Mouse (Mus musculus): ENCODE data around the gene Adamtsl5. TPM values are rescaled to one million over a fixed set of nuclear protein-coding genes. Genes with fewer than 3 reads are reported as not detected.

The Adamtsl5 gene
- polyA plus RNA-seq, 1 experiment = 5.5 TPM

DNA sequence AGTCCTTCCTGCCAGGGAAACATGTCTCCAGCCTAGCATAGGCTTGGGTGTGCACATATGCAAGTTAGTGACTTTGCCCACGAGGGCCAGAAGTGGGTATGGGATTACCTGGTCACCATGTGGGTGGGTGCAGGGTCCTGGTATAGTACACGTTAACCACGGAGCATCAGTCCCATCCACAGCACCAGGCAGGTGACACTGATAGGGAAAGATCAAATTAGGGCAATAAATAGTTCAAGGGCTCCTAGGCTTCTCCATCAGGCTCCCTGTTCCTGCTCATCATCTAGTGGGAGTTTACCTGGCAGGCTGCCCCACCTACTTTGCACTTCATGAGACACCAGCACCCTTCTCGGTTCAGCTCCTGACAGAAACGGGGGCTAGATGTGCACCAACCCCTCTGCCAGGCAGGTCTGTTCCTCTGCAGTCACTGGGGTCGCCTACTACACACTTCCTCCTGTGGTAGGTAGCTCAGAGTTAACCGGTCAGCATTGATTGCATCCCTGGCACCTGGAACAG, 53.4 kb downstream of the Adamtsl5 start:
- Histone ChIP-seq H3K4me1 (ENCODE audit: control insufficient read depth, insufficient read depth, low read length) (no peaks in the 10 kb centered on the region; the same call in 1 of the 2 replicates), H3K4me3 (ENCODE audit: insufficient read depth, low read depth, low read length) (no peak overlapping the region), H3K36me3 (ENCODE audit: control insufficient read depth, insufficient read depth, low read length) (no peaks in the 10 kb centered on the region), H3K27me3 (replicated peaks; ENCODE audit: control insufficient read depth, insufficient read depth, low read length) (no peaks in the 10 kb centered on the region), H3K27ac (ENCODE audit: insufficient read depth, low read depth, low read length) (no peak overlapping the region)
- 59% methylated on average over 7 of the region's 7 CpGs for WGBS
- TF ChIP-seq POLR2A (IDR thresholded peaks at IDR 0.05; ENCODE audit: low read depth, low read length) = no peak
- TF ChIP-seq CTCF (conservative IDR thresholded peaks at IDR 0.05; ENCODE audit: insufficient read depth, insufficient read length, low read depth, low read length) = no peak
- no peak for DNase-seq

DNA sequence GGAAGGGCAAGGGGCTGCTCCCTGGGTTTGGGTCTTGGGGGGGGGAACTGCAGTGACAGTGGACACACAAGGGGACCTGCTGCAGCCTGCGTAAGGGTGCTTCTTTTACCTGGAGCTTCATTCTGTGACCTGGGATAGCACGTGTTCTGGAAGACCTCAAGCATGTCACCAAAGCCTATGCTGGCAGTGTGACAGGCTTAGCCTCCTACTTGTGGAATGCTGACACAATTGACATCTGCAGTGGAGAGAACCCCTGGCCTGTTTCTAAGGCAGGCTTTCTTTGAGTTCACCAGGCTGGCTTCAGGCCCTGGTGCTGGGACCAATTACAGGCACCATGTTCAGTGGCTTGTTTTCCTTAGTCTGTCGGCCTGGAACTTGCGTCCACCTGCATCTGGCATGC, 53.9 kb downstream of the Adamtsl5 start:
- H3K4me1 ChIP-seq (ENCODE audit: control insufficient read depth, insufficient read depth, low read length) = no peaks in the 10 kb centered on the region; the same call in 1 of the 2 replicates
- no peaks in the 10 kb centered on the region for H3K27me3 ChIP-seq (replicated peaks; ENCODE audit: control insufficient read depth, insufficient read depth, low read length)
- H3K36me3 ChIP-seq (ENCODE audit: control insufficient read depth, insufficient read depth, low read length) = no peaks in the 10 kb centered on the region
- WGBS = 62% methylated on average over 4 of the region's 4 CpGs
- no peak overlapping the region for H3K27ac ChIP-seq (ENCODE audit: insufficient read depth, low read depth, low read length)
- TF ChIP-seq POLR2A (IDR thresholded peaks at IDR 0.05; ENCODE audit: low read depth, low read length) = no peak
- no peak for TF ChIP-seq CTCF (conservative IDR thresholded peaks at IDR 0.05; ENCODE audit: insufficient read depth, insufficient read length, low read depth, low read length)
- H3K4me3 ChIP-seq (ENCODE audit: insufficient read depth, low read depth, low read length) = no peak overlapping the region
- no peak for DNase-seq

DNA sequence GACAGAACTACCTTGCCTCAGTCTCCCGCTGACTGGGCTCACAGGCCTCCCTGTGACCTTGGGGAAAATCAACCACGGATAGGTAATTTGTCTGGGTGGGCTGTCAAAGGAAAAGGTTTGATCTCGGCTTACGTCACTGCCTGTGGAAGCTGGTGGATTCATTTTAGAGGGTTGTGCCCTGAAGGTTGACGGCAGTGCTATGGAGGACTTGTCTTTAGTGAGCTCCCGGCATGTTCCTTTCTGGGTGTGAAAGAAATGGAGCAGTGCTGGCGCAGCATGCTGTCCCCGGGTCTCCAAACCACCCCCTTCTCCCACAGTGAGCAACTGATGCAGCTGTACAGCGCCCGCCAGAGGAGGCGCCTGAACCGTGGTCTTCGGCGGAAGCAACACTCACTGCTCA, 54.9 kb downstream of the Adamtsl5 start:
- TF ChIP-seq CTCF (conservative IDR thresholded peaks at IDR 0.05; ENCODE audit: insufficient read depth, insufficient read length, low read depth, low read length) = no peak
- TF ChIP-seq POLR2A (IDR thresholded peaks at IDR 0.05; ENCODE audit: low read depth, low read length) = no peak
- Histone ChIP-seq H3K27me3 (replicated peaks; ENCODE audit: control insufficient read depth, insufficient read depth, low read length) (no peaks in the 10 kb centered on the region), H3K4me3 (ENCODE audit: insufficient read depth, low read depth, low read length) (peak overlapping the region; percentile 91), H3K4me1 (ENCODE audit: control insufficient read depth, insufficient read depth, low read length) (no peaks in the 10 kb centered on the region; the same call in 1 of the 2 replicates), H3K36me3 (ENCODE audit: control insufficient read depth, insufficient read depth, low read length) (no peaks in the 10 kb centered on the region), H3K27ac (ENCODE audit: insufficient read depth, low read depth, low read length) (no peak overlapping the region)
- no peak for DNase-seq
- 23% methylated on average over 14 of the region's 14 CpGs for WGBS

DNA sequence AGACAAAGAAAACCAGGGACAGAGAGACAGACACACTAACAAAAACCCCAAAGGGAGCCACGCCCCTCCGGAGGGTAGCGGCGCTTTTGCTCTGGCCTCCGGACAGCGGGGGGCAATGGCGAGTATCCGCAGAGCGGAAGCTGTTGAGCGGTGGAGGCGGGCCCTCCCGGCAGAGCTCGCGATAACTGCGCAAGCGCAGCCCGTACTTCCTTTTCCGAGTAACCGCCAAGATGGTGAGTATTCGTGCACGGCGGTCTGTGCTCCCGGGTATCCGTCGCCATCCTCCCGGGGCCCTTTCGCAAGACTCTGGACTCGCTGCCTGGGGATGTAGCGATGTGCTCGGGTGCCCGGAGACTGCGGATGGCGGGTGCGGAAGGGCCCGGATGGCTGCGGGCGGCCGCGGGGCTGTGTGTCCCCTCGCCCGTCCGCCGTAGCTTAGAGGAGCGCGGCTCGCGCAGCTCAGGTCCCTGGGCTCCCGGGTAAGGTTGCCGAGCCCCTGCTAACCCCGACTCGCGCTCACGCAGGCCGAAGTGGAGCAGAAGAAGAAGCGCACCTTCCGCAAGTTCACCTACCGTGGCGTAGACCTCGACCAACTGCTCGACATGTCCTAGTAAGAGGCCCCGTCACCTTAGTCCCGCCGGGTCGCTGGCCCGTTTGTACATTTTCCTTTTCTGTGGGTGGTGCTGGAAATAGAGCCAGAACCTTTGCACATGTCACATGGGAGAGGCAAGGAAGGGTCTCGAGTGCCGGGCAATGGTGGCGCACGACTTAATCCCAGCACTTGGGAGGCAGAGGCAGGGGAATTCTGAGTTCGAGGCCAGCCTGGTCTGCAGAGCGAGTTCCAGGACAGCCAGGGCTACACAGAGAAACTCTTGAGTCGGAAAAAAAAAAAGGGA, 55.7 kb downstream of the Adamtsl5 start, which contains the start of gene Rps15:
Gene Rps15 (plus strand): TSS at position 203 of the 896 bp plus-strand sequence.
- peak within 1 kb of the TSS; percentile 91 for H3K4me3 ChIP-seq (ENCODE audit: insufficient read depth, low read depth, low read length)
- H3K36me3 ChIP-seq (ENCODE audit: control insufficient read depth, insufficient read depth, low read length) = no peaks in the 10 kb centered on the region
- WGBS = under 1% methylated on average over 72 of the region's 72 CpGs
- peak; percentile 96 for DNase-seq
- TF ChIP-seq POLR2A (IDR thresholded peaks at IDR 0.05; ENCODE audit: low read depth, low read length) = peak; percentile 95
- peak; percentile 72 for TF ChIP-seq CTCF (conservative IDR thresholded peaks at IDR 0.05; ENCODE audit: insufficient read depth, insufficient read length, low read depth, low read length)
- H3K27ac ChIP-seq (ENCODE audit: insufficient read depth, low read depth, low read length) = peak within 1 kb of the TSS; percentile 67
- H3K4me1 ChIP-seq (ENCODE audit: control insufficient read depth, insufficient read depth, low read length) = no peaks in the 10 kb centered on the region; the same call in 1 of the 2 replicates
- no peaks in the 10 kb centered on the region for H3K27me3 ChIP-seq (replicated peaks; ENCODE audit: control insufficient read depth, insufficient read depth, low read length)

Other genes with a start within 250 kb of the Adamtsl5 start
- gene Sbno2, start 242.8 kb downstream of the Adamtsl5 start, polyA plus RNA-seq (2012; rRNA removed) = 27.7 and 30.8 TPM in 2 replicates
- 114 and 117 TPM in 2 replicates for gene Stk11, start 232.6 kb downstream of the Adamtsl5 start, polyA plus RNA-seq (2012; rRNA removed)
- 1,948 and 2,036 TPM in 2 replicates for gene Atp5d, start 209.8 kb downstream of the Adamtsl5 start, polyA plus RNA-seq (2012; rRNA removed)
- gene Cbarp, start 207.6 kb downstream of the Adamtsl5 start, polyA plus RNA-seq (2012; rRNA removed) = 8.1 and 8.7 TPM in 2 replicates
- gene Midn, start 200.1 kb downstream of the Adamtsl5 start, polyA plus RNA-seq (2012; rRNA removed) = 65.6 and 67.0 TPM in 2 replicates
- 86.7 and 87.8 TPM in 2 replicates for gene Cirbp, start 182.4 kb downstream of the Adamtsl5 start, polyA plus RNA-seq (2012; rRNA removed)
- gene 1600002K03Rik, start 175.5 kb downstream of the Adamtsl5 start, polyA plus RNA-seq (2012; rRNA removed) = 7.9 and 11.2 TPM in 2 replicates
- 1.5 TPM in 2 replicates for gene Efna2, start 168.9 kb downstream of the Adamtsl5 start, polyA plus RNA-seq (2012; rRNA removed)
- gene Mum1, start 122.0 kb downstream of the Adamtsl5 start, polyA plus RNA-seq (2012; rRNA removed) = 25.6 and 30.4 TPM in 2 replicates
- 1,001 and 1,041 TPM in 2 replicates for gene Ndufs7, start 99.3 kb downstream of the Adamtsl5 start, polyA plus RNA-seq (2012; rRNA removed)
- 66.7 and 68.4 TPM in 2 replicates for gene Gamt, start 87.4 kb downstream of the Adamtsl5 start, polyA plus RNA-seq (2012; rRNA removed)
- gene Dazap1, start 86.9 kb downstream of the Adamtsl5 start, polyA plus RNA-seq (2012; rRNA removed) = 45.6 and 49.1 TPM in 2 replicates
- 1,371 and 1,777 TPM in 2 replicates for gene Rps15, start 56.0 kb downstream of the Adamtsl5 start, polyA plus RNA-seq (2012; rRNA removed)
- gene Apc2, start 52.4 kb downstream of the Adamtsl5 start, polyA plus RNA-seq (2012; rRNA removed) = 0.74 and 0.95 TPM in 2 replicates
- 47.8 and 52.5 TPM in 2 replicates for gene 2310011J03Rik, start 27.9 kb downstream of the Adamtsl5 start, polyA plus RNA-seq (2012; rRNA removed)
- 9.1 and 12.2 TPM in 2 replicates for gene Pcsk4, start 18.9 kb downstream of the Adamtsl5 start, polyA plus RNA-seq (2012; rRNA removed)
- 24.7 and 25.1 TPM in 2 replicates for gene Reep6, start 18.5 kb downstream of the Adamtsl5 start, polyA plus RNA-seq (2012; rRNA removed)
- gene Plk5, start 8.0 kb upstream of the Adamtsl5 start, polyA plus RNA-seq (2012; rRNA removed) = 1.8 and 2.0 TPM in 2 replicates
- gene Mex3d, start 39.2 kb upstream of the Adamtsl5 start, polyA plus RNA-seq (2012; rRNA removed) = 7.9 and 11.9 TPM in 2 replicates
- 143 and 151 TPM in 2 replicates for gene Mbd3, start 51.1 kb upstream of the Adamtsl5 start, polyA plus RNA-seq (2012; rRNA removed)
- gene Uqcr11, start 58.4 kb upstream of the Adamtsl5 start, polyA plus RNA-seq (2012; rRNA removed) = 3,960 and 3,968 TPM in 2 replicates
- gene Tcf3, start 85.2 kb upstream of the Adamtsl5 start, polyA plus RNA-seq (2012; rRNA removed) = 33.3 and 38.6 TPM in 2 replicates
- gene Onecut3, start 146.4 kb upstream of the Adamtsl5 start, polyA plus RNA-seq (2012; rRNA removed) = 0.03 TPM in 1 of 2 replicates, not detected in the other
- gene Atp8b3, start 190.7 kb upstream of the Adamtsl5 start, polyA plus RNA-seq (2012; rRNA removed) = 0.17 and 0.46 TPM in 2 replicates
- 28.7 and 37.9 TPM in 2 replicates for gene Rexo1, start 213.1 kb upstream of the Adamtsl5 start, polyA plus RNA-seq (2012; rRNA removed)
- gene Klf16, start 228.9 kb upstream of the Adamtsl5 start, polyA plus RNA-seq (2012; rRNA removed) = 8.7 and 10.7 TPM in 2 replicates
- gene Abhd17a, start 241.9 kb upstream of the Adamtsl5 start, polyA plus RNA-seq (2012; rRNA removed) = 175 and 221 TPM in 2 replicates

All from kidney, adult 2 months (tissue).